Mouse (Mus musculus) kidney, adult 2 months (tissue): ENCODE results near the gene Aldh1l2.

ENCODE experiments used
- CTCF ChIP-seq: fragments of 200-500 bp; conservative IDR thresholded peaks from 2 replicates; pipeline ENCODE4 v1.5.1; 2011; ENCODE audit warnings: low read depth, mild to moderate bottlenecking, control low read depth, low read length, moderate library complexity, mixed read lengths; ENCODE audit not compliant: insufficient read depth, insufficient read length
- POLR2A ChIP-seq: fragments of 200-500 bp; IDR thresholded peaks from one replicate; pipeline ENCODE4 v1.6.1; 2011; ENCODE audit warnings: low read depth, low read length, control low read depth

GRCm38 (mm10) chr10:83563005-83563404, 29.1 kb upstream of the Aldh1l2 start:
- TF ChIP-seq CTCF: no peak
- no peak for TF ChIP-seq POLR2A
